Mouse (Mus musculus) hindbrain, embryonic 10.5 days (tissue): Measurements from ENCODE around the gene Cradd. TPM values are rescaled to one million over a fixed set of nuclear protein-coding genes. Genes with fewer than 3 reads are reported as not detected.
A peak's percentile ranks its signal among the peaks of the same experiment; 100 is the strongest.

Experiments used
- DNase-seq: peaks from one replicate; pipeline ENCODE4 v3.0.0-alpha.2; 2017; ENCODE audit warnings: low spot score
- H3K27ac ChIP-seq: fragments of 300-500 bp; sonication (generic); 2 replicates; pipeline ENCODE4 v1.5.1; 2016; ENCODE audit warnings: mild to moderate bottlenecking, moderate library complexity
- H3K27me3 ChIP-seq: fragments of 300-500 bp; sonication (generic); 2 replicates; pipeline ENCODE4 v1.6.1; 2016; ENCODE audit warnings: mild to moderate bottlenecking; ENCODE audit not compliant: poor library complexity, insufficient read depth, severe bottlenecking
- H3K36me3 ChIP-seq: fragments of 300-500 bp; sonication (generic); 2 replicates; pipeline ENCODE4 v1.6.1; 2016; ENCODE audit warnings: mild to moderate bottlenecking, moderate library complexity
- H3K4me1 ChIP-seq: fragments of 300-500 bp; sonication (generic); replicated peaks from 2 replicates; pipeline ENCODE4 v1.6.1; 2016; ENCODE audit warnings: mild to moderate bottlenecking
- H3K4me3 ChIP-seq: fragments of 300-500 bp; sonication (generic); 2 replicates; pipeline ENCODE4 v1.5.1; 2016; ENCODE audit warnings: mild to moderate bottlenecking, moderate library complexity
- H3K9me3 ChIP-seq: fragments of 300-500 bp; sonication (generic); 2 replicates; pipeline ENCODE4 v1.6.1; 2016; ENCODE audit warnings: mild to moderate bottlenecking, moderate library complexity
- WGBS: fragments of 180-500 bp; shearing (Covaris S2); methylation state at CpG from one replicate; pipeline ENCODE4 v1.1.7; 2016; 5-methylcytosine and 5-hydroxymethylcytosine counted together
- polyA plus RNA-seq: library from polyadenylated mRNA; unstranded; fragments of >200 nt; fragmentation: Nextera tagmentation; extraction: Ambion mirVana; gene quantifications from 2 replicates; pipeline ENCODE4 v1.2.1, GENCODE M21; 2016

The Cradd gene
- polyA plus RNA-seq, 1 experiment from 2014 or later, result 13.3 TPM

GRCm38 (mm10) chr10:95170721-95171354, 153.1 kb downstream of the Cradd start:
- DNase-seq, result no peak
- Histone ChIP-seq H3K27me3 (peaks cover 2% of the 10 kb centered on the region; the same call in 1 of the 2 replicates), H3K9me3 (no peaks in the 10 kb centered on the region), H3K4me3 (no peak overlapping the region), H3K36me3 (no peaks in the 10 kb centered on the region), H3K27ac (no peak overlapping the region), H3K4me1 (peaks cover 29% of the 10 kb centered on the region)
- WGBS, result 69% methylated on average over 9 of the region's 9 CpGs

- Histone ChIP-seq H3K9me3 (no peaks in the 10 kb centered on the region), H3K27me3 (no peaks in the 10 kb centered on the region), H3K4me3 (no peak overlapping the region), H3K36me3 (no peaks in the 10 kb centered on the region), H3K4me1 (0 out of 2 replicates have a peak, but pooled peaks cover 5% of the 10 kb centered on the region), H3K27ac (no peak overlapping the region)
- WGBS, result 85% methylated on average over 2 of the region's 2 CpGs
- no peak for DNase-seq
Observed at GRCm38 (mm10) chr10:95164949-95165348, 159.0 kb downstream of the Cradd start.

GRCm38 (mm10) chr10:95162691-95163374, 161.1 kb downstream of the Cradd start:
- Histone ChIP-seq H3K9me3 (no peaks in the 10 kb centered on the region), H3K4me3 (no peak overlapping the region), H3K27ac (no peak overlapping the region), H3K36me3 (no peaks in the 10 kb centered on the region), H3K4me1 (0 out of 2 replicates have a peak, but pooled peaks cover 5% of the 10 kb centered on the region), H3K27me3 (no peaks in the 10 kb centered on the region)
- 62% methylated on average over 8 of the region's 8 CpGs for WGBS
- DNase-seq, result no peak

GRCm38 (mm10) chr10:95159675-95160256, 164.2 kb downstream of the Cradd start:
- Histone ChIP-seq H3K9me3 (no peaks in the 10 kb centered on the region), H3K27ac (no peak overlapping the region), H3K4me1 (0 out of 2 replicates have a peak, but pooled peaks cover 5% of the 10 kb centered on the region), H3K27me3 (no peaks in the 10 kb centered on the region), H3K36me3 (no peaks in the 10 kb centered on the region), H3K4me3 (no peak overlapping the region)
- DNase-seq, result no peak
- 82% methylated on average over 9 of the region's 9 CpGs for WGBS

- Histone ChIP-seq H3K4me1 (no peaks in the 10 kb centered on the region), H3K27me3 (no peaks in the 10 kb centered on the region), H3K27ac (no peak overlapping the region), H3K36me3 (no peaks in the 10 kb centered on the region), H3K4me3 (no peak overlapping the region), H3K9me3 (no peaks in the 10 kb centered on the region)
- DNase-seq, result no peak
- WGBS, result 92% methylated on average over 5 of the region's 7 CpGs
Observed at GRCm38 (mm10) chr10:95156410-95156809, 167.5 kb downstream of the Cradd start.

GRCm38 (mm10) chr10:95154675-95155074, 169.3 kb downstream of the Cradd start:
- H3K4me3 ChIP-seq, result no peak overlapping the region
- WGBS, result 93% methylated on average over 1 of the region's 1 CpGs
- H3K9me3 ChIP-seq, result no peaks in the 10 kb centered on the region
- no peak overlapping the region for H3K27ac ChIP-seq
- no peaks in the 10 kb centered on the region for H3K4me1 ChIP-seq
- no peaks in the 10 kb centered on the region for H3K36me3 ChIP-seq
- H3K27me3 ChIP-seq, result no peaks in the 10 kb centered on the region
- no peak for DNase-seq

- Histone ChIP-seq H3K27me3 (no peaks in the 10 kb centered on the region), H3K27ac (no peak overlapping the region), H3K4me3 (no peak overlapping the region), H3K4me1 (no peaks in the 10 kb centered on the region), H3K36me3 (no peaks in the 10 kb centered on the region), H3K9me3 (no peaks in the 10 kb centered on the region)
- 81% methylated on average over 7 of the region's 7 CpGs for WGBS
- DNase-seq, result no peak
Observed at GRCm38 (mm10) chr10:95153224-95153623, 170.7 kb downstream of the Cradd start.

- no peak overlapping the region for H3K4me3 ChIP-seq
- WGBS, result 79% methylated on average over 9 of the region's 9 CpGs
- no peaks in the 10 kb centered on the region for H3K9me3 ChIP-seq
- H3K27ac ChIP-seq, result no peak overlapping the region
- H3K4me1 ChIP-seq, result no peaks in the 10 kb centered on the region
- H3K27me3 ChIP-seq, result no peaks in the 10 kb centered on the region
- DNase-seq, result no peak
- H3K36me3 ChIP-seq, result no peaks in the 10 kb centered on the region
Observed at GRCm38 (mm10) chr10:95152503-95152989, 171.4 kb downstream of the Cradd start.

- Histone ChIP-seq H3K27ac (no peak overlapping the region), H3K4me3 (no peak overlapping the region), H3K27me3 (no peaks in the 10 kb centered on the region), H3K36me3 (no peaks in the 10 kb centered on the region), H3K4me1 (peaks cover 12% of the 10 kb centered on the region), H3K9me3 (no peaks in the 10 kb centered on the region)
- WGBS, result 91% methylated on average over 6 of the region's 6 CpGs
- no peak for DNase-seq
Observed at GRCm38 (mm10) chr10:95151012-95151768, 172.7 kb downstream of the Cradd start.

GRCm38 (mm10) chr10:95149666-95150065, 174.3 kb downstream of the Cradd start:
- Histone ChIP-seq H3K27me3 (no peaks in the 10 kb centered on the region), H3K4me3 (no peak overlapping the region), H3K36me3 (no peaks in the 10 kb centered on the region), H3K9me3 (no peaks in the 10 kb centered on the region), H3K4me1 (peaks cover 24% of the 10 kb centered on the region), H3K27ac (no peak overlapping the region)
- 77% methylated on average over 1 of the region's 1 CpGs for WGBS
- no peak for DNase-seq

GRCm38 (mm10) chr10:95148641-95149040, 175.3 kb downstream of the Cradd start:
- Histone ChIP-seq H3K27me3 (no peaks in the 10 kb centered on the region), H3K4me3 (no peak overlapping the region), H3K27ac (no peak overlapping the region), H3K4me1 (peaks cover 35% of the 10 kb centered on the region), H3K36me3 (no peaks in the 10 kb centered on the region), H3K9me3 (no peaks in the 10 kb centered on the region)
- WGBS, result 92% methylated on average over 3 of the region's 3 CpGs
- no peak for DNase-seq

- 86% methylated on average over 6 of the region's 6 CpGs for WGBS
- no peaks in the 10 kb centered on the region for H3K36me3 ChIP-seq
- H3K4me1 ChIP-seq, result peaks cover 47% of the 10 kb centered on the region
- no peak for DNase-seq
- H3K4me3 ChIP-seq, result no peak overlapping the region
- H3K27ac ChIP-seq, result peak overlapping the region; percentile 69
- no peaks in the 10 kb centered on the region for H3K9me3 ChIP-seq
- H3K27me3 ChIP-seq, result no peaks in the 10 kb centered on the region
Observed at GRCm38 (mm10) chr10:95147136-95147901, 176.6 kb downstream of the Cradd start.
